Comparison of ENCODE assay signal across 10 mouse cellular contexts in genomic region chr3:51096545-51096944, GRCm38 (mm10).
DNase-seq lines count a peak whose midpoint lies in the region; ATAC-seq lines count a peak whose summit lies in the region.
"Had no signal": no experiment of that assay in that cellular context is flagged by ENCODE, and none has a peak within 500 bp of the region (broad histone marks: within the 10 kb centered on the region; RNA-seq: fewer than 3 reads in every experiment).

No protein-coding gene starts in this region.

- 0 out of 2 replicates have a peak, but pooled peaks have one; percentile 15 for ATAC-seq in embryonic facial prominence, embryonic 13.5 days (ENCODE audit: insufficient number of reproducible peaks, insufficient read depth, low FRiP score, low TSS enrichment, low read depth)
- ATAC-seq in forebrain, embryonic 13.5 days = peak; percentile 70
- ATAC-seq in limb, embryonic 13.5 days (ENCODE audit: low FRiP score, low read depth) = no peak
- ATAC-seq: lung, postnatal 0 days had no signal

- H3K4me3 ChIP-seq in embryonic facial prominence, embryonic 13.5 days = no peak overlapping the region
- no peak overlapping the region for H3K4me3 ChIP-seq in embryonic facial prominence, embryonic 10.5 days
- H3K4me3 ChIP-seq in forebrain, embryonic 13.5 days = peak overlapping the region; percentile 9; the same call in 1 of the 2 replicates
- no peak overlapping the region for H3K4me3 ChIP-seq in limb, embryonic 13.5 days

- peak overlapping the region; percentile 31; the same call in 1 of the 2 replicates for H3K4me2 ChIP-seq in embryonic facial prominence, embryonic 13.5 days
- H3K4me2 ChIP-seq in forebrain, embryonic 13.5 days = peak overlapping the region; percentile 45
- H3K4me2 ChIP-seq in limb, embryonic 13.5 days (replicated peaks) = peak overlapping the region; percentile 31; the same call in 1 of the 2 replicates

- no peak overlapping the region for H3K27ac ChIP-seq in embryonic facial prominence, embryonic 13.5 days
- no peak overlapping the region for H3K27ac ChIP-seq in embryonic facial prominence, embryonic 10.5 days (replicated peaks)
- H3K27ac ChIP-seq in forebrain, embryonic 13.5 days = peak overlapping the region; percentile 92
- H3K27ac ChIP-seq in limb, embryonic 13.5 days = no peak overlapping the region; the same call in 1 of the 2 replicates

- no peak for DNase-seq in embryonic facial prominence, embryonic 10.5 days (ENCODE audit: low spot score)
- peak; percentile 32 for DNase-seq in retina, embryonic 14.5 days (ENCODE audit: low spot score)
- no peak for DNase-seq in right cerebral cortex, postnatal 25 days
- no peak for DNase-seq in urinary bladder, postnatal 36 days (ENCODE audit: low spot score in 2 of 2)
- DNase-seq in layer of hippocampus, postnatal 14 days (ENCODE audit: low spot score in 2 of 2) = no peak
- DNase-seq: kidney, postnatal 14 days had no signal

- 21% methylated on average over 6 of the region's 6 CpGs for whole genome bisulfite sequencing in embryonic facial prominence, embryonic 13.5 days
- WGBS in embryonic facial prominence, embryonic 10.5 days = 46% methylated on average over 6 of the region's 6 CpGs
- 7% methylated on average over 6 of the region's 6 CpGs for WGBS in forebrain, embryonic 13.5 days
- 22% methylated on average over 6 of the region's 6 CpGs for WGBS in limb, embryonic 13.5 days

- H3K9ac ChIP-seq in embryonic facial prominence, embryonic 13.5 days = no peak overlapping the region
- H3K9ac ChIP-seq in forebrain, embryonic 13.5 days = no peak overlapping the region
- no peak overlapping the region for H3K9ac ChIP-seq in limb, embryonic 13.5 days

- H3K9me3 ChIP-seq in embryonic facial prominence, embryonic 13.5 days = no peaks in the 10 kb centered on the region
- H3K9me3 ChIP-seq in embryonic facial prominence, embryonic 10.5 days = peaks cover 5% of the 10 kb centered on the region; the same call in 1 of the 2 replicates
- no peaks in the 10 kb centered on the region for H3K9me3 ChIP-seq in forebrain, embryonic 13.5 days (replicated peaks)
- H3K9me3 ChIP-seq in limb, embryonic 13.5 days = 0 out of 2 replicates have a peak, but pooled peaks cover 4% of the 10 kb centered on the region

- H3K36me3 ChIP-seq in embryonic facial prominence, embryonic 13.5 days = no peaks in the 10 kb centered on the region
- H3K36me3 ChIP-seq in embryonic facial prominence, embryonic 10.5 days (replicated peaks) = no peaks in the 10 kb centered on the region
- no peaks in the 10 kb centered on the region for H3K36me3 ChIP-seq in forebrain, embryonic 13.5 days (ENCODE audit: poor library complexity, severe bottlenecking)
- no peaks in the 10 kb centered on the region for H3K36me3 ChIP-seq in limb, embryonic 13.5 days

- H3K27me3 ChIP-seq in embryonic facial prominence, embryonic 13.5 days = no peaks in the 10 kb centered on the region
- H3K27me3 ChIP-seq in embryonic facial prominence, embryonic 10.5 days (replicated peaks; ENCODE audit: low read depth, poor library complexity, severe bottlenecking) = no peaks in the 10 kb centered on the region
- no peaks in the 10 kb centered on the region for H3K27me3 ChIP-seq in forebrain, embryonic 13.5 days
- no peaks in the 10 kb centered on the region for H3K27me3 ChIP-seq in limb, embryonic 13.5 days

- 0 out of 2 replicates have a peak, but pooled peaks cover 9% of the 10 kb centered on the region for H3K4me1 ChIP-seq in embryonic facial prominence, embryonic 13.5 days
- H3K4me1 ChIP-seq in embryonic facial prominence, embryonic 10.5 days = peaks cover 19% of the 10 kb centered on the region
- H3K4me1 ChIP-seq in forebrain, embryonic 13.5 days = peaks cover 30% of the 10 kb centered on the region
- peaks cover 12% of the 10 kb centered on the region for H3K4me1 ChIP-seq in limb, embryonic 13.5 days
